Mouse (Mus musculus) cerebellum, postnatal 14 days (tissue): ENCODE results near the gene Eed.
A peak's percentile ranks its signal among the peaks of the same experiment; 100 is the strongest.
"Not testable (repeated sequence)": the region's sequence is repeated elsewhere in the genome, so short reads cannot be mapped to it uniquely, and the experiment has no call there.

ENCODE experiments used
- DNase-seq, 2 experiments: peaks; one replicate each; pipeline ENCODE4 v3.0.0; 2021; ENCODE audit warnings: mixed read lengths in 2 of 2

Eed gene

DNA sequence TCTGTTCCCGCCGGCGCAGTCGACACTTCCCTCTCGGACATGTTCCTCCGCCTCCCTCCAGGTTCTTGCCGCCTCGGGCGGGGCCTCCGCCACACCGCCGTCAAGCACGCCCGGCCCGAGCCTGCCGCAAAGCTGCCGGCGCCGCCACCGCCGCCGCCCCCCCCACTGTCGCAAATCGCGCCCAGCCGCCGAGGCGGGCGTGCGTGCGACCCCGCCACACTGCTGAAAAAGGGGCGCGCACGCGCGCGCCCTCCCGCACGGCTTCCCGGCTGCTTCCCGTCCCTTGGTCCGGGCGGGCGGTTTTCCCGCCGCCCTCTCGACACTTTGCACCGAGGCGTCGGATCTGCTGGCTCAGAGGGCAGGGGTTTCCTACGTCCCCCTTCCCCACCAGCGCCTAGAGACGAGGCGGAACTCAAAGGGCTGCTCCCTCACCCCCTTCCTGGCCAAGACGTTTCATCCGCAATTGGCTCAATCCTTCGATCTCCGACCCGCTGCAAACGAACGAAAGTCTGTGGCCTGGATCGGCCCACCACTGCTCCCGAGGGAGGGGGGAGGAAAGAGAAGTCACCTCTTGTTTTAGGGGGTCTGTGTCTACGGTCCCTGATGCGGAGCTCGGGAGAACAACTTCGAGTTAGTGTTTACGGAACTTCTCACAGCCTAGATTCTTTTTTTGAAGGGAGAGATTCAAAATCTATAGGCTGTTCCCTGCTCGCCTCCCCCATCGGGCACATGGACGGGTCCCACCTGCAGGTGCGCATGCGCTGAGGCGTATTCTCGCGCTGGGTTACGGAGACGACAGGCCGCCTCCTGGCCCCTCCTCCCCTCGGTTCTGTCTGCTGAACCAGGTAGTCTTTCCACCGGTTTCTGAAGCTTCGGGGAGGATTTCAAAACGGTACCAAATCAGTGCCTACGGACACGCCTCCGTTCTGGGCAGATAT is at the start of gene Eed:
Gene Eed (minus strand): TSS at position 499 of the 938 bp plus-strand sequence.
- DNase-seq = peak; percentile 97 to 98

DNA sequence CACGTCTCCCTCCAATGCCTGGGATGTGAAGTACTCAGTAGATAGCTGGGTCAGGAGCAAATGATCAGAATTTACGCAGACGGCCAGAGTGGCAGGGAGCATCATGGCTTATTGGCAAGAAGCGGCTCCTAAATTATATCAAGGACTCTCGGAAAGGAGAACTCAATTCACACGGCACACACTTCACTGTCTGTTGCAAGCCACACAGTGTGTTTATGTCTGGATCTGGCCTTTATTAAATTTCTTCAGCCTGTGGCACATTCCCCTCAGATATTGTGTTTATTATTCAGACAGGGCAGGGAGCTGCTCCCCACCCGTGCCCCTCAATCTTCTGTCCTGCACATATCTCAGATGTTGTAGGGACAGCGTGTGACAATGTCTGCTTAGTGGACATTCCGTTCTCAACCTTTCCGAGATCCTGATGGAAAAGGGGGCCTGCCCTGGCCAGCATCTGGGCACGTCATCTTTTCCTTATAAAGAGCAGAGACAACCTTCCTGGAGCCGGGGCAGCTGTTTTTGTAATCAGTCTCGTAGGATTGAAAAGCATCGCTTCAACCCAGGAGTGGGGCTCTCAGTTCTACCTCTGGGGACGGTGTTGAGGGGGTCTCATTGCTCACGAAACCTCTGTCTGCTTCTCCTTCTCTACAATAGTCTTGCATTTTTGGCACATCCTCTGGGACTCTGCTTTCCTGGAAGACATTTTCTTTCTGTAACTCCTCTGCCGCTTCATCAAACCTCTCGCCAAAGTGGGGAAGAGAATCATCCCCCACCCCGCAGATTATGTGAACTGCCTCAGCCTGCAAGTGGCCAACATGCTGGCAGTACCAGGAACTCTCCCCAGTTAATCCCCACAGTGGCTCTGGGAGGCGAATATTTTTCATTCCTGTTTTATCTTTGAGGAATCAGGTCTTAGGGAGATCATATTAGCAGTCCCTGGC is 49.0 kb upstream of the Eed start:
- peak; percentile 51 to 61 for DNase-seq

DNA sequence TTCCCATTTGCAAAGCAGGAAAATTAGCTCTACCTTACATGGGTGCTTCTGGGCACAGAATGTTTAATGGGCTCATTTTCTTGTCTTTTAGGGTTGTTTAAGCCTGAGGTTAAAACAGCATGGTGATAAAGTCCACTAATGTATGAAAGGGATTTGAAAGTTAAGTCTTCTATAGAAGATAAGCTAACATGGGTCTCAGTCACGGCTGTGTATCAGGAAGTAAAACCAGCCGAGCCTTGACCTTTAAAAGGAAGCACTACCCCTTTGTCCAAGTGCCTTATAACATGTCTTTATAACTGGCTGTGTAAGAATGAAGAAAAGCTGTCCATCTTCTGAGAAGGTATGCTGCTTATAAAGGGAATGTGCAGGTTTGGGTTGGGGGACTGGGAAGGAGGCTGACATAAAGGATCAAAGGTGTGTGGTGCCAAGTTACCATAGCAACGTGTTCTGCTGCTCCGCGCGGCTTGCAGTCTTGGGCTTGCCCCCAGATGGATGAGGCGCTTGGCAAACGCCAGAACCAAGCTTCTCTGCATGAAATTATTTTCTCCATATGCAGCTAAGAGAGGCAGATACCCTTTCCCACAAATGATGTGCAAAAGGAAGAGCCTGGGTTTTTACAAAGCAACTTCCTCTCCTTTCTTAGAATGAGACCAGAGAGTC is 48.2 kb upstream of the Eed start:
- peak; percentile 94 to 95 for DNase-seq

DNA sequence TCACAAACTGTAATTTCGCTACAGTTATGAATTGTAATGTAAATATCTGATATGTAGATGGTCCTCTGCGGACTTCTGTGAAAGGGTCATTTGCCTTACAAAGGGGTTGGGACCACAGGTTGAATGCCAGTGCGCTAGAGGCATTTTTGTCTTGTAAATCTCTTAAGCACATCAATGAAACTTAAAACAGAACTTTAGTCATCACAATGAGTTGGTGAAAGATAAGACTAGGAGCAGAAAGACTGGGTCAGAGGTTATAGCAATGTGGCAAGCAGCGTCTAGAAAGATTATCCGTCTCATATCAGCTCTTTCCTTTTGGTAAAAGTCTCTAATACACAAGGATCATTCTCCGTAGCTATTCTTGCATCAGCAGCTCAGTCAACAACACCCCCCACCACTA is 44.2 kb upstream of the Eed start:
- DNase-seq = no peak

DNA sequence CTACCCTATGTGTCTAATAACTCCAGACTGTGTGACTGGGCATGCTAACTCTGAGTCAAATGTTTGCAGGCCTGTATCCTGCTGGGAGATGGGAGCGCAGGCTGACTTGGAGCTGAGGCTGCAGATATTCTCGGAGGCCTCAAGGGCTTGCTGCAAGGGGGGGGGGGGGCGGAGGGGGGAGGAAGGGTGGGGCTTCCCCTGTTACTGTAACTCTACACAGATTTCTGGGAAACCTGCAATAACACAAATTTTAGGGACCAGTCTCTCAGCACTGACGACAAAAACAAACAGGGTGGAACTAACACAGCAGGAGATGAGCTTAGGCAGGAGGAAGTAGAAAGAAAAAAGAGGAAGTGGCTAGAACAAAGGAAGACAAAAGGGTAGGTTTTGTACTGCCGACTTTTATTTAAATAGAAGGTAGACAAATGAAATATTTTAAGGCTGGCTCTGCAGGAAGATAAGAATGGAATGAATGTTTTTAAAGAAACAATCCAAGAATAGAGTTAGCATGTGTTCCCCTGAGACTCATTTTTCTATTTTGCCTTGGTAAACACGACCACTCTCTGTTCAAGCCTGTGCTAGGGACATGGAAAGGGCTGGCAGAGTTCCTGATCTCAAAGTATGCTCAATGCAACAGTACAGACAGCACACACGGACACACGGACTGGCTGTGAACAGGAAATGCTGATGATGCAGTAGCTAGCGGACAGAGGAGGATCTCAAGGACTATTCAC is 42.4 kb upstream of the Eed start:
- no peak for DNase-seq

DNA sequence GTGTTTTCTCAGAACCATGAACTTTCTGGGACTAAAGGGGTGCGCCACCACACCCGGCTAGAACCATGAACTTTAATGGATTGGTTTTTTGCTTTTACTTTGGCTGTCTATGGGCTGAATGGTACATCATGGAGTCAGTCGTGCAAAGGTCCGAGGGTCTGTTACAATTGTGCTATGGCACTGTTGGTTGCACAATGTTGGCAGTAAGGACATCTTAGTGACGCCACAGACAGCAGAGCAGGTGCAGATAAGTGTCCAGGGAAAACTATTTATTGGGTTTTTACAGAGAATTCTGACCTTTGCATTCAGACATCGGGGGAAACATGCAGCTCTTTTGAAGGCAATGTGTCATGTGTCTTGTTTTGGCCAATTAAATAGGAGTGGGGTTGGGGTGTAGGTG is 39.5 kb upstream of the Eed start:
- DNase-seq = no peak

DNA sequence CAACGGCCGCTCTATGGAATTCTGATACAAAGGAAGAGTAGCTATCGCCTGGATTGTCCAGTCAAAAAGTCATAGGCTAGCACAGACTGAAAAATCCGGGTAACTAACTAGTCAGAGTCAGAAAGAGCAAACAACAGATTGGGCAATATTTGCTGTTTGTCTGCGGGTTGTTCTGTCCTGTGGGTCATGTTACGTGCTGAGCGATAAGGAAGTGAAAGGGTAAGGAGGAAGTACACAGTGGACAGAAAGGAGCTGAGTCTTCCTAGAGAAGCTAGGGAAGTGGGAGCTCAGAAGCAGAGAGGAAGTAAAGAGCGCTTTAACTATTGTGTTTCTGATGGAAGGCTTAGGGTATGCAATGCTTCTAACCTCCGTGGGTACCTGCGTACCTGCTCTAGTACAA is 38.8 kb upstream of the Eed start:
- DNase-seq = no peak

DNA sequence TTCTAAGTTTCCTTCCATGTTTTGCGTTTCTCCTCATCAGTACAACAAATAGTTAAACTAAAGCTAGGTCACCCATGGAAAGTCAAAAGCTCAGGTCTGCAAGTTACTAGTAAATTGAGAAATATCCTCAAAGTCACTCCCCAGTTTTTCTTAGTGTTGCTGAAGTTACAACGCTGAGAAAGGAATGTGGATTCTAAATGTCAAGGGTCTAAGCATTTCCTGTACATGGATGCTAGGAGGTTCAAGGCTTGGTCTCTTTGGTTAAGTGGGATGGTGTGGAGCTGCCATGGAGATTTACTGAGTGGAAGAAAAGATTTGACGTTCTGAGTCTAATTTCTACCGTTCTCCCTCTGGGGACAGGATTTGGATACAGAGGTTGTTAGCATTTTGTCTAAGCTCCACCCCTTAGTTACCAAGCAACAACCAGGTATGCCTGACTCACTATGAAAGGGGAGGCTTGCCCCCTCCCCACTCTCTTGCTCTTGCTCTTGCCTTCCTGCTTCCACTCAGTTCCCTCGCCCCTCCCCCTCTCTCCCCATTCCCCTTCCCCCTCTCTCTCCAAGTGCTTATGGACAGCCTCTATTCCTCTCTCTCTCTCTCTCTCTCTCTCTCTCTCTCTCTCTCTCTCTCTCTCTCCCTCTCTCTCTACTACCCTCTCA is 36.3 kb upstream of the Eed start:
- DNase-seq = no peak

DNA sequence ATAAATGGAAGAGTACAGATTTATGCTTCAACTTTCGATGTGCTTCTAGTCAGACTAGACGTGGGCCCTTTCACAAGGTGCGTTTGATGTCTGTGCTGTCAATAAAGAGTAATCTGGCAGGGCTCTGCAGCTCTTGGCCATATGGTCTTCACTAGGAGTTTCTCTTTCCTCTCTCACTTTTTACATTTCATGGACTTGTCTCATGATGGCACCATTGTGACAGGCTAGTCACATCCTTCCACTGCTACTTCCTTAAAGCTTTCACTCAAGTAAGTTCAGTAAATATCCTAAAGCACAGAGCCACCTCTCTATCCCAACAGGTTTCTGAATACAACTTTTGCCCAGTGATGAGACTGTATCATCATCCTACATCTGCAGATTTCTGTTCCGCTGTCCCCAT is 35.7 kb upstream of the Eed start:
- peak in 1 of 2 experiments; percentile 39 for DNase-seq

DNA sequence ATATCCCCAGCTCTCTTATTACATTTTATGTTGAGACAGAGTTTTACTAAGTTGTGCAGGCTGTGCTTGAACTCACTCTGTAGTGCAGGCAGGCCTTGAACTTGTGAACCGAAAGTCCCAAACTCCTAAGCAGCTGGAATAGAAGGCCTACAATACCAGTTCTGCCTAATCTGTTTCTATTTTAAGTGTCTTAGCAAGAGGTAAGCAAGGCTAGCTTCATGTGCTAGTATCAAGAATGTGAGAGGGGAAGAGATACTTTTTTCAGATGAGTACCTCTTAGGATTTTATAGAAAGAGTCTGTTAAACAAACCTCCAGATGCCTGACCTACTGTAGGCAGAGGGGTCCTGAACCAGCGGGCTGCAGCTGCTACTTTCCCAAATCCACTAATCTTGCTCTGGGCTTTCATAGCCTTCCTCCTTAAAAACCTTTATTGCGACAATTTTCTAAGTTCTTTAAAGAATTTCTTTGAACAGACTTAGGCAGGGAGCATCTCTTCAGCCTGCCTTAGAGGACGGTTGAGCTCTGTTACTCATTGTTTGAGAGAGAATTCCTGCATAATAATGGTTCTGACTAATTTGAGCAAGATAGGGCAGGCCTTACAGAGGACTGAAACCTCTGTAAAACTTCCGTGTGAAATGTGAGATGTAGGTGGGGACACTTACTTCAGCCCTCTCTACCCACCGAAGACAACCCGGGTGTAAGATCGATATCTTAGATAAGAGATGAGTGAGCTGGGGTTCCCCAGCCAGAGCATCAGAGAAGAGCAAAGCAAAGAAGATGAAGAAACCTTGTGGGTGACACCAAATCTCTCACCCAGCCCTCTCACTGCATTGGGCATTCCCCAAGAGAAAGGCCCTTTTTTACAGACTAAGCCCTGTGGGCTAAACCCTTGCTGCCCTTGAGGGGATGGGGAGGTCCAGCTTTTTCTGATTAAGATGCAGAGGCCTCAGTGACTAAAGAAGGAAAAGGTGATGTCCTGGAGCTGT is 26.2 kb upstream of the Eed start:
- DNase-seq = no peak

DNA sequence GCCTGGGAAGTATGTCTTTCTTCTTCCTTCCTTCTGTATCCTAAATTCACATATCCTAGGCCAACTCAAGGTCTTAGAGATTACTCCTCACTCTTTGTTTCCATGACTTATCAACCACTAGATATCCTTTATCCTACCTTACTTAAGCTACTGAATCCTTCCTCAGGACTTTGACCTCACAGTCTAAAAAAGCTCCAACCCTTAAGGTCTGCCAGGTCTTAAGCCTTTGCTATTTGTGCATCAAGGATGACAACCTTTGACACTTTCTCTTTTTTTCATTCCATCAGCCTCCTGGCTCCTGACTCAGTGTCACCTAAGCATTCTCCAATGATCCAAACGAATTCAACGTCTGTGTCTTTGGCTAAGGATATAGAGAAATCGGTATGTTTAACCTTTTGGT is 24.0 kb upstream of the Eed start:
- no peak for DNase-seq

DNA sequence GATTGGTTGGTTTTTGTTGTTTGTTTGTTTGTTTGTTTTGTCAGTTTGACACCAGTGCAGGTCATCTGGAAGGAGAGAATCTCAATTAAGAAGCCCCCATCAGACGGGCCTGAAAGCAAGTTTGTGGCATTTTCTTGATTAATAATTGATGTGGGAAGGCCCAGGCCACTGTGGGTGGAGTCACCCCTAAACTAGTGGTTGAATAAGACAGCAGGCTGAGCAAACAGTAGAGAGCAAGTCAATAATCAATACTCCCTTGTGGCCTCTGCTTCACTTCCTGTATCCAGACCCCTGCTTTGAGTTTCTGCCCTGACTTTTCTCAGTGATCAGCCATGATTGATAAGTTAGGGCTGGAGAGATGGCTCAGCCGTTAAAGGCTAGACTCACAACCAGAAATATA is 21.6 kb upstream of the Eed start:
- no peak for DNase-seq

DNA sequence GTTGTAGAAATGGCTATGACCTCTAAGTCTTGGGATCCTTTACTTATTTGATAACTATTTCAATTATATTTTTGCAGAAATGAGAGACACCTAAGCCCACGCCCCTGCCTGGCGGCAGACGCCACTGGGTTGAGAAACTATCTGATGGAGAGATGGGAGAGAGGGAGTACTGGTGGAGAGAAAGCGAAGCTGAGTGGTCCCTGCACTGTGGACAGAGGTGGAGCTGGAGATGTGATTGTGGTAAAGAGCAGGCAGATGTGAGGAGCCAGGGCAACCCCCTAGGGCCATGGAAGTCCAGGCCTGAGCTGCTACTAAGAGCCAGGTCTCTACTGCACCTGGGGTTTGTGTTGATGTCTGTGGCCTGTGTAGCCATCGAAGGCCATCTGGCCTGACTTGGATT is 18.7 kb upstream of the Eed start:
- no peak for DNase-seq

DNA sequence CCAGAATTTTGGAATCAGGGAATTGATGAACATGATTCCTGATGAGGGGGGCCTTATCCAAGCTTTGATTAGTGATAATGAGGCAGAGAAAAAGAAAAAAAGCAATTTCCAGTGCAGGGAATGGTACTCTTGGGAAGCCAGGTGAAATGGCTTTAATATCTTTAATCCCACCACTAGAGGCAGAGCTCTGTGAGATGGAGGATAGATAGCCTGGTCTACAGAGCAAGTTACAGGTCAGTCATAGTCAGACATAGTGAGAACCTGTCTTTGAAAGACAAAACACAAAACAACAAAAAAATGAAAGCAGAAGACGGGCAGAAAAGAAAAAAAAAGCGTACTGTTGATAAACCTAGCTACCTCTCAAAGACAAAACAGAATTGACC is 17.8 kb upstream of the Eed start:
- peak in 1 of 2 experiments; percentile 9 for DNase-seq

DNA sequence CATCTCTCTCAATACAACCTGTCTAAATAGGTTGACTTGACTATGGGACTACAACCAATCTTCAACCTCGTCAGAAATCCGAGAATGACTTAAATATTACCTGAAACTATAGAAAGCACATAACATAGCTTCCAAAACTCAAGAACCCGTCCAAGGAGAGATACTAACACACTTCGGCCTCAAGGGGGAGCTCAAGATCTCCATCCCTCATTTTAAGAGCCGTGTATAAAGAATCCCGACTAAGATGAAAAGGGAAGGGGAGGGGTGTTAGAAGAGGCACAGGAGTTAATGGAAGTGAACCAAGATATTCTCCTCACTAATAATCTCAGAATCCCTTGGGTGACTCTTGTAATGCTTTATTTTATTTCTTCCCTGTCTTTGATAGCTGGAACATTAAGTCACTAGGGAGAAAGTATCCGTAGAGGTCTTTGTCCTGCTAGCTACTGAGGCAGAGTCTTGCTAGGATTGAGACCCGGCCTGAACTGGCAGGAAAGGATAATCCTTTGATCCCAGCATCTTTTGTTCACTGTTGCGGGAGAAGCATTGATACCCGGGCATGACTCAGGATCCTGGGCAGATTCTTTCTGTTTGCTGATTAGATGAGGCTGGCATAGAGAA is 17.3 kb upstream of the Eed start:
- DNase-seq = peak; percentile 76 to 81

DNA sequence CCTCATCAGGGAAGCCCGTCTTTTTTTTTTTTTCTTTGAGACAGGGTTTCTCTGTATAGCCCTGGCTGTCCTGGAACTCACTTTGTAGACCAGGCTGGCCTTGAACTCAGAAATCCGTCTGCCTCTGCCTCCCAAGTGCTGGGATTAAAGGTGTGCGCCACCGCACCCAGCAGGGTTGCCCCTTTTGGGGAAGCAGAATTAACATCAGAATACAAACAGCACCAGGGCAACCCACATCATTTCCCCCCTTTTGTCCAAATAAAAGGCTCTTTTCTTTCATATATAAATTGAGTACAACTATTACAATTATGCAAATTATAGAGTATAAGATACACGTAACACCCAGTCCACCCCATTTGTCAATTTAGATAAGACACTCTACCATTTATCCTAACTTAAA is 16.7 kb upstream of the Eed start:
- DNase-seq = not testable (repeated sequence)

DNA sequence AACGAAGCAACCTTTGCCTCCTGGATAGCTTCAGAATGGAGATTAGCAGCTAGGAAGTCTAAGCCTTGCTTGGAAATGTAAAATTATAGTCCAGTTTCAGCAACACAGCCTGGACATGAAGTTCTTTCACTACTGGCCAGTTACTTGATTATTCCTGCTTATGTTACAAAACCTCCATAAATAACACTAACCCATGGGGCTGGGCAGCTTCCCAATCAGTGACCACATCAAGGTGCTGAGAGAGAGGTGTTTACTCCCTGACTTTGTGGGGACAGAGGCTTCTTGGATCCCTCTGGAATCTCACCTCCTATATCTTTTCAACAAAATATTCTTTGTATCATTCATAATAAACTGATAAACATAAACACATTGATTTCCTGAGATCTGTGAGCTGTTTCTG is 12.3 kb upstream of the Eed start:
- no peak for DNase-seq

DNA sequence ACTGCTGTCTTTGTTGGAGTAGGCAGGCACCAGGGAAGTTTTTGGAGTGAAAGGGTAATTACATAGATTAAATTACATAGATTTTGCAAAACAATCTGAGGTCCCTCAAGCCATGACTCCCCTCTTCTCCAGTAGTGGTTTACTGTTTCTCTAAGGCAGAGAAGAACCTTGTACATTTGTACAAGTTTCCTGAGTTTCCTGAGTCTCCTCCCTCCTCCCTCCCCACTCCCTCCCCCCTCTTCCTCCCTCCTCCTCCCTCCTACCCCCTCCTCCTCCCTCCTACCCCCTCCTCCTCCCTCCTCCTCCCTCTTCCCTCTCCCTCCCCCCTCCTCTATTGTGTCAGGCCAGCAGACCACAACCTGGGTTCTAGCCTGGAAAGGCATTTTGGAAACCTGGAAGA is 3.6 kb upstream of the Eed start:
- DNase-seq = no peak

DNA sequence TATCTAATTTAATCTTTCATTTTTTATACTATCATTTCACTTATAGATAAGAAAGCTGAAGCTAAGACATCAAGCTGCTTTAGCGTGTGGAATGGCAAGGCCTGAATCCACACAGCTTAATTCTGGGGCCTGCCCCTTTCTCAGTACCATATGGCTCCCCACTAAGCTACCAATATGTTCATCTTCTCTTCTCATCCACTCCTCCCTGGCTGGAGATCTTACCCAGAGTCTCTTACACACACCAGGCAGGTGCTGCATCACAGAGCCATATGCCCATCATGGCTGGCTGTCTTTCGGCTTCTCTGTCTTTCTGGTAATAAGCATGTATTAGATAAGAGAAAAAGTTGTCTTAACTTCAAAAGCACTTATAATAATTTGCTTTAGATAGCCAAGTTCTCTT is 2.7 kb upstream of the Eed start:
- peak in 1 of 2 experiments; percentile 32 for DNase-seq

DNA sequence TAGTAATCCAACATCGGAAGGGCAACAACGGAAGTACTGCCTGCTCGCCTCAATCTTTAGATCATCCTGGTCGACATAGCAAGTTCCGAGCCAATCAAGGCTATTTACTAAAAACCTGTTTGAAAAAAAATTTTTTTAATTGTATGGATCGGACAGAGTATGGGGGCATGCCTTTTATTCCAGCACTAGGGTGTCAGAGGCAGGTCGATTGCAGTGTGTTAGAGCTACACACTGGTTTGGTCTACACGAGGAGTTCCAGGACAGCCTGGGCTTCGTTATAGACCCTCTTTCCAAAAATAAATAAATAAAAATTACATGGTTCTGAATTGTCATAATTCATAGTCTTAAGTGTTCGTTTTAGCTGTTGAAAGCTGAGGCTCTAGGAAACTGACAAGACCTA is 774 bp upstream of the Eed start:
- DNase-seq = peak in 1 of 2 experiments; percentile 17
